Mouse (Mus musculus) heart, adult 11 months (tissue): ENCODE results near the gene Slc3a1.

Source experiments
- DNase-seq: peaks from one replicate; pipeline ENCODE4 v3.0.0; 2022

Slc3a1 gene

GRCm38 (mm10) chr17:85038311-85038710, 10.1 kb downstream of the Slc3a1 start:
- peak; percentile 80 for DNase-seq

DNA sequence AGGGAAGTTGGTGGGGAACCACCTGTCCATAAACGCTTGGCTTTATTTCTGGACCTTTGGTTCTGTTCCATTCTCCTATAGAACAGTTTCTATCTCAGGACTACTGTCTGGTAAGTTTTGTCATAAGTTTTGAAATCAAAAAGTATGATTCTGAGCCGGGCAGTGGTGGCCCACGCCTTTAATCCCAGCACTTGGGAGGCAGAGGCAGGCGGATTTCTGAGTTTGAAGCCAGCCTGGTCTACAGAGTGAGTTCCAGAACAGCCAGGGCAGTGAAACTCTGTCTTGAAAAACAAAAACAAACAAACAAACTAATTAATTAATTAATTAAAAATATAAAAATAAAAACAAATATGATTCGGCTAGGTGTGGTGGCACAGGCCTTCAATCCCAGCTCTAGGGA, 10.6 kb downstream of the Slc3a1 start:
- DNase-seq, result peak; percentile 56

GRCm38 (mm10) chr17:85040913-85041312, 12.7 kb downstream of the Slc3a1 start:
- DNase-seq, result peak; percentile 69

GRCm38 (mm10) chr17:85042419-85042818, 14.2 kb downstream of the Slc3a1 start:
- no peak for DNase-seq

DNA sequence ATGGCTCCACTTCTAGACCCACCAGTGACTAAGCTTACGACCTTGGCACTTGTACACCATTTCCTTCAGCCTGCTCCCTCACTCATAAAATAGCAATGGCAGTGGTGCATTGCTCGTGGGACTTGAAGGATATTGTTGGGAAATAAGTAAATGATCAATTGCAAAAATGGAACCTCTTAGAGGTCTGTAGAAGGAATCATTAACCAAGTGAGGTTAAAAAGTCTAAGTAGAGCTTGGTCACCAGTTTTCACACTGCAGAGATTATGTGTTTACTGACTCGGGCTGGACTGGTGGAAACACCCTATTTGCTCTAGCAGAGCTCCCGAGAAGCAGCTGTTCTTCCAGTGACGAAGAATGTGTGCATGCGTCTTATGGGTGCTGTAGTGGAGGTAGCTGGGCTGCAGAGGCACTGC, 15.2 kb downstream of the Slc3a1 start:
- DNase-seq, result no peak

- no peak for DNase-seq
Measured at GRCm38 (mm10) chr17:85044466-85044865, 16.3 kb downstream of the Slc3a1 start.

GRCm38 (mm10) chr17:85045160-85045559, 17.0 kb downstream of the Slc3a1 start:
- no peak for DNase-seq

- DNase-seq, result no peak
Measured at GRCm38 (mm10) chr17:85048379-85048778, 20.2 kb downstream of the Slc3a1 start.

DNA sequence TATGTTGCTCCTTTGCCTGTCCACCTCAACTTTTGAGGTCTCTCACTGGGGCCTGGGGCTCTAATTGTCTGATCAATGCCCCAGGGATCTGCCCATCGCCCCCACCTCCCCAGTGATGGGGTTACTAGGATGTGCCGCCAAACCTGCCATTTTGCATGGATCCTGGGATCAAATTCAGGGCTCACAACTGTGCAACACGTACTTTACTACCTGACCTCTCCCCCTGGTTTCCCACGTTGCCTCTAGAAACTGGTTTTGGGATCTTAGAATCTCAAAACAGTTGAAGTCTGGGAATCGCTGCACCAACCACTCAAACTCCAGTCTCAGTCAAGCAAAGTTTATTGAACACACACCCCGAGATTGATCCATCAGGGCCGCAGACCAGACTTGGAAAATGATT, 30.1 kb downstream of the Slc3a1 start:
- peak; percentile 78 for DNase-seq

DNA sequence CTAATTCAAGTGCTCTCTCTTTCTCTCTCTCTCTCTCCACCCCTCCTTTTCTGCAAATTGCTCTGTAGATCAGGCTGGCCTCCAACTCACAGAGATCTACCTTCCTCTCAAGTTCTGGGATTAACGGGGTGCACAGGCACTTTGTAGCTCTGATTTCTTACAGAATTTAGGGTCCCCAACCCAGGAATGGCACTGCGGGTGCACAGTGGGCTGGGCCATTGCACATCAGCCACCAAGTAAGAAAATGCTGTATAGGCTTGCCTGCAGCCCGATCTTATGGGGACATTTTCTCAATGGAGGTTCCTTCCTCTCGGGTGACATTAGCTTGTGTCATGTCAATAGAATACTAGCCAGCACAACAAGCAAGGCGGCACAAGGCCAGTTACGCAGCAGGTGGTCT, 31.0 kb downstream of the Slc3a1 start:
- peak; percentile 70 for DNase-seq

- peak; percentile 83 for DNase-seq
Measured at GRCm38 (mm10) chr17:85063560-85063959, 35.4 kb downstream of the Slc3a1 start.

DNA sequence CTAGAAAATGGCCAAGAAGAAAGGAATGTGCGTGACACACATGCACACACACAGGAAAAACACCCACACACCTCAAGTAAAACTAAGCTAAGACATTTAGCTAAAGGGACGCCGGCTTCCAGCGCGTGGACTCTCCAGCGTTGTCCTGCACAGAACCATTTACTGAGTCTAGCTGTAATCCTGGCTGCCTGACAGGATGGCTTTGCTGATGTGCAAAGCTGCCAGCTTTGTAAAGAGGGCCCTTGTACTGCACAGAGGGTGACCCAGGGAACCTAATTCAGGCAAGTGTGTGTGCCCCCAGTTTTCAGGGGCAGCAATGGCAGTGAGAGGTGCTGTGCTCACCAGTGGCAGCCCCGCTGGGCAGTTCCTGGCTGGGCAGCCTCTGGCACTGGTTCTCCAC, 39.2 kb downstream of the Slc3a1 start:
- peak; percentile 92 for DNase-seq

- DNase-seq, result peak; percentile 89
Measured at GRCm38 (mm10) chr17:85070658-85071057, 42.5 kb downstream of the Slc3a1 start.

- DNase-seq, result peak; percentile 64
Measured at GRCm38 (mm10) chr17:85071088-85071775, 43.1 kb downstream of the Slc3a1 start.

GRCm38 (mm10) chr17:85072383-85072782, 44.2 kb downstream of the Slc3a1 start:
- DNase-seq, result peak; percentile 83

DNA sequence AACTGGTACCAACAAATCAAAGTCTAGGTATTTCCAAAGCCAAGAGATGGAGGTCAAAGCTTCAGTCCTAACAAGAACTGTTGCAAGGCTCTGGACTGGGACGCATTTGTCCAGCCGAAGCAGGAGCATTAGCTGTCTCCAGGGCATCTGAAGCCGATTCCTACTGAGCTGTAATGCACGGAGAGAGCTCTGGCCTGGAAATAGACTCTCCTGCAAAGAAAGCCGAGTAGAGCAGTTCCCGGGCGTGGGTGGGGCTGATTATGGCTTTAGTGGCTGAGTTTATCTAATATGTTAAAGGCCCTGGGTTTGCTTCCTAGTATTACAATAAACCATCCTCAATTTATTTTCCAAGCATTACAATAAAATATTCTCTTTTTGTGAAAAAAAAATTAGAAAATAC, 45.0 kb downstream of the Slc3a1 start:
- no peak for DNase-seq

DNA sequence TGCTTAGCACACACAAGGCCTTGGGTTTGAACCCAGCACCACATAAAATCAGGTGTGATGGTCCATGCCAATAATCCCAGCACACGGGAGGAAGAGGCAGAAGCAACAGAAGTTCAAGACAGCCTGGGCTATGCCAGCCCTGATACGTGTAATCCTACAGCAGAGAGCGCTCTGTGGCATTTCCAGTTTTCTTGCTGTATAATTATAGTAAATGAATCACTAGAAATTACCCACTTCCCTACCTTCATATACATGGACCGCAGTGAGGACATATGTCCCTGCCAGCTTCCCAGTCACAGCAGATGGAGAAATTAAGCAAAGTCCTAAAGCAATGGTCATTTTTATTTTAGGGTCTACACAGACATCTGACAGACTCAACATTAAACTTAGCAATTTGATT, 45.9 kb downstream of the Slc3a1 start:
- DNase-seq, result peak; percentile 31

DNA sequence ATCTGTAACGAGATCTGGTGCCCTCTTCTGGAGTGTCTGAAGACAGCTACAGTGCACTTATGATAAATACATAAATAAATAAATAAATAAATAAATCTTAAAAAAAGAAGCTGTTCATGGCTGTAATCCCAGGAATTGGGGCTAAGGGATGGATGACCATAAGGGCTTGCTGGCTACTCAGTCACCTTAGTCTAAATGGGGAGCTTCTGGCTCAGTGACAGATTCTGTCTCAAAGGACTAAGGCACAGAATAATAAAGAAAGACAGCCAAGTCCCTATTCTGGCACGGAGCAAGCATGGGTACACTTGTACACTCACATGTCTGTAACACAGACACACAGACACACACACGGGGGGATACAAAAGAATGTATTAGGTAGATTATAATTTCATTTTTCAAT, 51.1 kb downstream of the Slc3a1 start:
- DNase-seq, result peak; percentile 63

DNA sequence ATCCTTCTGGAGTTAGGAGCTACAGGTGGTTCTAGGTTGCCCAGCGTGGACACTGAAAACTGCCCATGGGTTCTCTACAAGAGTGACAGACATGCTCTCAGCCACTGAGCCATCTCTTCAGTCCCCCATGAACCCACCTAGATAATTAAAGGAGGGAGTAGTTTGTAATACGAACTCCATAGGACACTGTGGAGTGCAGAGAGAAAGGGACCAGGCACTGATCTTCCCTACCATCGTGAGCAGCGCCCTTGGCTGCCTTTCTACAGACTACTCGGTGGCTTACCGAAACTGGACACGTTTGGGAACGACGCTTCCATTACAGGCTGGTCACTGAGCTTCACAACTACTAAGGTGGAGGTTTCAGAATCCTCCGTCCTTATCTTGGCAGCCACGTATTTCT, 52.6 kb downstream of the Slc3a1 start:
- DNase-seq, result peak; percentile 55

DNA sequence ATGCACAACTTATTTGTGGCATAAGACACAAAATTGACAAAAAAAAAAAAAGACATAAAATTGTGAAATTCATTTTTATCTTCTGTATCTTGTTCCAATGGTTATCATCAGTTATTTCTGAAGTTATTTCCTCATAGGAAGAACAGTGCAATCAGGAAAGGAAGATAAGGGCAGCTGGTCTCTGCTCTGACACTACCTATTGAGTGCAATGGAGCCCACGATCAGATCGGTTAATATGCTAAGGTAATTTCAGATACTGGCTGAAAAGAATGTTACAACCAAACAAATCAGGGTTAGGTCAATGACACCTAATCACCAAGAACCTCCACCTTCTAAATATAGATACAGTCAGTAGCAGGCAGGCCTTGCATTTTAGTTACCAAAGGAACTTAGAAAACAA, 57.2 kb downstream of the Slc3a1 start:
- no peak for DNase-seq

GRCm38 (mm10) chr17:85086501-85086900, 58.3 kb downstream of the Slc3a1 start:
- DNase-seq, result peak; percentile 28

DNA sequence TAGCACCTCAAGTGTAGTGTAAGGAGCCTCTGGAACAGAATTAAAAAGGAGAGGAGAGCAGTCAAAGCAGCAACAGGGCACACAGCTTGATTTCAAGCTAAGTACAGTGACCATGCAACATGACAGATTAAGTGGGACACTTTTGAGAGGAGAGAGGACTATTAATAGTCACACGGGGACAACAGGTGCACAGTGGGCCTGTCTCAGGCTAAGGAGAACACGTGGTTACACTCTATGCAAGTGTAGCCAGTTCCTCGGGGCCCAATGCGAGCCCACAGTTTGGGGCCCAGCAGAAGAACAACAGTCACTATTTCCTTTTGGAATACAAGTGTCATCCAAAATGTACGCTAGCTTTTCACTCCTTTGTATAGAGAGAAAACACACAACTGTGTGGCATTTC, 59.4 kb downstream of the Slc3a1 start:
- DNase-seq, result peak; percentile 95

DNA sequence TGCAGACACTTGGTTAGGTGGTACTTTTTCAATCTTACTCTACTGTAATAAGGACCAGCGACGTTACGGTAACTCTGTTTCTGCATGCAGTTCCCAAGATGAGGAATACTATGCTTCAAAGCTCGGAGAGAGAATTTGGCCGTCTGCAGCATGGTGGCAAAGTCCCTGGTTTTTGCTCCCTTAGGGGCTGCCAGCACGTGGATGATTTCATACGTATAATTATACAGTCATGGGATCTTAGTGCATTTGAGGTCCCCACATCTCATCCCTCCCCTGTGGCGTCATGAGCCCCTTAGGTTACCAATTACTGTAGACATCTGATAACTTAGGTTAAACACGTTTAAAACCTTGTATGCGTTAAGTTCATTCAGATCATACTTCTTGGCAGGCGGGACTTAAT, 60.2 kb downstream of the Slc3a1 start:
- peak; percentile 82 for DNase-seq

- peak; percentile 87 for DNase-seq
Measured at GRCm38 (mm10) chr17:85089011-85089410, 60.8 kb downstream of the Slc3a1 start.

- DNase-seq, result no peak
Measured at GRCm38 (mm10) chr17:85089621-85090020, 61.4 kb downstream of the Slc3a1 start.
